Mouse (Mus musculus): ENCODE results near the gene Zfp770.
"Not testable (repeated sequence)": the region's sequence is repeated elsewhere in the genome, so short reads cannot be mapped to it uniquely, and the experiment has no call there.

Zfp770 gene

GRCm38 (mm10) chr2:114200932-114201559, at the start of gene Zfp770:
Gene Zfp770 (minus strand): TSS chr2:114201469.
- peak; percentile 69 to 74 for DNase-seq (ENCODE audit: low spot score in 2 of 2)

DNA sequence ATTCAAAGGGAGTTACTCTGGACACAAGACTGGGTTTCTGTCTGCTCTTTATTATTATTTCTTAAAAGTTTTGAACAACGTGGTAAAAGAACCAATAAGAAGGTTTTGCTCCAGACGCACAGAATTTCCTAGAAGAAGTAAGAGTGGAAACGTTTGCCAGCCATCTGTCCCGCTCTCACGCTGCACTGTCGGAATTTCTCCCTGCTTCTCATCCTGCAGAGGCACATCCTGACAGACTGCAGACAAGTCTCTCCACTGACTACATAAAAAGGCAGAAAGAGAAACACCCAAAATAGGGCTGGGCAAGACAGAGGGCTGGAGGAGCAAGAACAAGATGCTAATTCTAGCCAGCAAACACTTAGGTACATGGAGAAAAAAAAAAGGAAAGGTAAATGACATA, 48.2 kb upstream of the Zfp770 start:
- DNase-seq (ENCODE audit: low spot score in 2 of 2): no peak

DNA sequence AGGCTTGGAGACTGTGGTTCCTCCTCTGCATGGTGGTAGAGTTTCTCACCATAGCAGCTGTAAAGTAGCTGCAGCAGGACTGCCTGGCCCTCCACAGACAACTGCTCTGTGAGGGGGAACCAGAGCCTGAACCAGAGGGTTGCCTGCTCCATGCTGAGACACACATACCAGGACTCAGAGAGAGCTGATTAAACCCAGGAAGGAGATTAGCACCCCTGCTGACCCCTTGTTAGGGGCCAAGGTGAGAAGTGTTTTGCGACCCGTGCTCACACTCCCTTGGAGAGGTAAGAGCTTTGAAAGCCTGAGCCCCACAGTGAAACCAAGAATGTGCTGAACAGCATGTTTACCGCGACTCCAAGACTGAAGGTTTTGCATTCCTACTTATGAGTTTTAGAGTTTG, 36.4 kb upstream of the Zfp770 start:
- no peak for DNase-seq (ENCODE audit: low spot score in 2 of 2)

DNA sequence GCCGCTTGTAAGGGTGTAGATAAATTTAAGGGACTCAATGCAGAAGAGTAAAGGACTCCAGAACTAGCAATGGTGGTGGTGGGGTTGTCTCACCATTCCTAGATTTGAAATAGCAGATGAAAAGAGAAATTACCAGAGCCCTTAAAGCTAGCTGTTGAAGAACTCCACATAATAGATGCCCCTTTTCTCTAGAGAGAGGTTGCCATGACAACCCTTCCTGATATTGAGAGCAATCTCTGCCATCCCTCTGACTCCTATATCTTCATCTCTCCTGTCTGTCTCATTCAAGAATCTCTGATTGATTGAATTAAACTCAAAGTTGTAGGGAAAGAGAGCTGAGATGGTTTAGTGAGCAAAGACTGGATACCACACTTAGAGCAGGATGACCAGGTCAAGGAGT, 35.3 kb upstream of the Zfp770 start:
- DNase-seq (ENCODE audit: low spot score in 2 of 2): no peak

DNA sequence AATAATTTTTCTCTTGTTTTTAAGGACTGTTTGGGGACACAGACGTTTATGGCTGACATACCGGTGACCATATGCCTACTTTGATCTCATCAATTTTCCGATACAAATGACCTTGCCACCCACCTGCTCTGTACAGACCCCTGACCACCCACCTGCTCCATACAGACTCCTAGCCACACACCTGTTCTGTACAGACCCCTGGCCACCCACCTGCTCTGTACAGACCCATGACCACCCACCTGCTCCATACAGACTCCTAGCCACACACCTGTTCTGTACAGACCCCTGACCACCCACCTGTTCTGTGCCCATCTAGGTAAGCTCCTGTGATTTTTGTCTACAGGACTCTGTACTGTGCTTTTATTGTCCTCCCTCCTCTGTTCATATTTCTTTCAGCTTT, 34.3 kb upstream of the Zfp770 start:
- DNase-seq (ENCODE audit: low spot score in 2 of 2): no peak

DNA sequence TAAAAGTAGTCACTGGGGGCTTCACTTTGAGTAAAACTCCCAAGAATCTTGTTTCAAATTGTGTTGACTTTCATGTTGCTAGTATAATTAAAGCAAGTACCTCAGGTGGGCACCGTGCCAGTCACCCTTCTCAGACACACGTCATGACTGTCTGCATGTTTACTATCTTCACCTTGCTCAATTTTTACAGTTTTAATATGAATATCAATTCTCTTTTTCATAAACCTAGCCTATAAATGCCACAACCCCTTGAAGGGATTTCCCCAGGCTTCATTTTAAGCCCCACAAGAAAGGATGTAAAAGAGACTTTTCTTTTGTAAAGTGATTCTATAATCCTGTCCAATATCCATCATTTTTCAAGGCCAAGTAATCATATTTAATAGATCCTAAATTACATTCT, 30.0 kb upstream of the Zfp770 start:
- no peak for DNase-seq (ENCODE audit: low spot score in 2 of 2)

GRCm38 (mm10) chr2:114228672-114229071, 27.4 kb upstream of the Zfp770 start:
- DNase-seq (ENCODE audit: low spot score in 2 of 2): no peak

DNA sequence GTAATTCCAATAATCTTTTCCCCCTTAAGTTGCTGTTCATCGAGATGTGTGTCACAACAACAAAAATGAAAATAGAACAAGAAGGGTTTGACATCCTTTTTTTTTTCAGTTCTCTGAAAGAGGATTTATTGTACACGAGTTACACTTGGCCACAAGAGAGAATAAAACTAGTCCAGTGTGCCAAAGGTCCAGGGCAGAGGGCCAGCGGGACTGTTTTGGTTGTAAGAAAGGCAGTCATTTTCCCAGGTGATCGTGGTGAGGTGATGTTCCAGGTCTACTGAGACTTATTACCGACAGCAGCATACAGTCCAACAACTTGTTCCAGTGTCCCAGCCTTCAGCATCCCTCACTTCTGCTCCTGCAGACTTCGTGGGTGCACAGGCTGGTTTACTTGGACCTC, 3.8 kb upstream of the Zfp770 start:
- DNase-seq (ENCODE audit: low spot score in 2 of 2): peak in 1 of 2 experiments; percentile 9

DNA sequence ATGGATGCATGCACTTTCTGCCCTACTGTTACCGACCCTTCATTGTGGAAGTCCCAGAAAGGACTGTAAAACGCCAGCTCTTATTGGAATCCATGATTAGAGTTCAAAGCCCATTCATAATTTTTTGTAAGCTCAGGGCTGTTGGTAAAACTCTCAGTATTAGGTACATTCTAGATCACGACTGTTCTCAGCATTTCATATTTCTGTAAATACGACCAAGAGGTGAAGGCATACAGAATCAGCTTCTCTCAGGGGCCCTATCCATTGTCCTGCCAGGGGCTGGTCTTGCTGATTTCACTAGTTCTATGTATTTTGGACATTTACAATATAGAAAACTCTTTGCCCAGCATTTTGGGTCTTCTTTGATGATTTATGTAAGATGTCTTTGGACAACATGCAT, 305 bp upstream of the Zfp770 start:
- no peak for DNase-seq (ENCODE audit: low spot score in 2 of 2)

DNA sequence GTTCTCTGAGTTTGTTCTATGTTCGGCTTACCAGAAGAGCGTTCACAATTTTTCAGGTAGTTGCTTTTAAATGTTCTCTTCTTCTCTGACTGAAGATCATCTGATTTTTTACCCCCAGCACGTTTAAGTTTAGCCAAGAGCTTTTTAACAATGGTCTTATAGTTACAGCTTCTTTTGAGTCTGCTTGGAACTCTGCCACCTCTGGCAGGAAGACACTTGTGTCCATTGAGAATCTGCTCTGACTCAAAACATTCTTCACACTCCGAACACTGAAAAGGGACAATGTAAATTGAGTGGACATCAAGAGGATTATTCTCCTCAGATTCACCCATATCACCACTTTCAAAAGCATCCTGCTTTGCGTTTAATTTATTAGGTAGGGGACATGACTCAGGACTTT, 4.8 kb downstream of the Zfp770 start:
- DNase-seq (ENCODE audit: low spot score in 2 of 2): no peak

DNA sequence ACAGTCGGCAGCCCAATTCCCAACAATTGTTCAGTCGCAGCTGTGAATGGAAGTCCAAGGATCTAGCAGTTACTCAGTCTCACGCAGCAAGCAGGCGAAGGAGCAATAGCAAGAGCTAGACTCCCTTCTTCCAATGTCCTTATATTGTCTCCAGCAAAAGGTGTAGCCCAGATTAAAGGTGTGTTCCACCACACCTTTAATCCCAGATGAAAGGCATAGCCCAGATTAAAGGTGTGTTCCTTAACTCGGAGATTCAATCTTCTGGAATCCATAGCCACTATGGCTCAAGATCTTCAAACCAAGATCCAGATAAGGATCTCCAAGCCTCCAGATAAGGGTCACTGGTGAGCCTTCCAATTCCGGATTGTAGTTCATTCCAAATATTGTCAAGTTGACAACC, 14.3 kb downstream of the Zfp770 start, which contains the start of gene Aqr:
Gene Aqr, minus strand, starts transcription at position 101 of the 400 bp plus-strand sequence.
- DNase-seq (ENCODE audit: low spot score in 2 of 2): not testable (repeated sequence)

- DNase-seq (ENCODE audit: low spot score in 2 of 2): no peak
Observed at GRCm38 (mm10) chr2:114177802-114178733, 23.2 kb downstream of the Zfp770 start.

DNA sequence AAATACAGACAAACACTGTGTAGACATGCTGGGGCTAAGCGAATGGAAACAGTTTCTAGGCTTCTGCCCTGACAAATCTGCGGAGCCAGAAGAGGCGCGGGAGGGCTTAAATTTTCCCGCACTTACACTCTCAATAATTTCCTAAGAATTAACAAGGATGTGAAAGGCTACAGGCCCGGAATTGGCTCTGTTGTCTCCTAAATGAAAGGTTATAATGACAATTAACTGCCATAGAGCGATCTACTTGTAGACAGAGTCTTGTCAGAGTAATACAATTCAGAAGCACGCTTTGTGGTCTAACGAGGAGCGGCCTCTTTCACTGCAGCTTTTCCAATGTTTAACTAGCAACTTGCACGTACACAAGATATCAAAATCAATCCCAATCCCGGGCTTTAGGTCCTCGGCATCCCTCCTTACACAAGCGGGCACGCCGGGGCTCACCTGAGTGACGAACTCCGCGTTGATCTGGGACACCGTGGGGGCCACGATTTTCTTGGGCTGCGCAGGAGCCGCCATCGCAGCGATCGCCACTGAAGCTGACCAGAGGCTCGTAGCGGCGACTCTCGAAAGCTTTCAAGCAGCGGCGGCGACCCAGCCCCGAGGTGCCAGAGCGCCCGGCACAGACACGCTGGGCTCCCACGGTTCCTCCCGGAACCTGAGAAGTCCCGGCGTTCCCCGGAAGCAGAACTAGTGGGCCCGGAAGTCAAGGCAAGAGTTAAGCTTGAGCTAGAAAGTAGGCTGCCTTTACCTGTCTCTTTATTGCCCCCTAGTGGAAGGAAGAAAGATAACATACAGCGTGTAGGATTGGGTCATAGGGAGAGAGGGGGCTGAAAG, 26.4 kb downstream of the Zfp770 start:
- peak; percentile 64 to 79 for DNase-seq (ENCODE audit: low spot score in 2 of 2)

DNA sequence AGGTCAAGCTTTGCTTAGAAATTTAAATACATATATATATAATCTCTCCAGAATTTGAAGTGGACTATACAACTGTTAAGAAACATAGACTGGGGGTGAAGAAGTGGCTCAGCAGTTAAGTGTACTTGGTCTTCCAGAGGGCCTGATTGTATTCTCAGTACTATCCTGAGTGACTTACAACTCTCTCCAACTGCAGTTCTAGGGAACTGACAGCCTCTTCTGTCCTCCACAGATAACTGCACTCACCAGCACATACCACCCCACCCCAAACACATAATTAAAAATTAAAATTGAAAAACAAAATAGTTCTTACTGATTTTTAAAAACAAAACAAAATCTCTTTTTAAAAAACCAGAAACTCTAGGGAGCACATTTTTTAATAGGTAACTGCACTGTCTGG, 28.0 kb downstream of the Zfp770 start:
- no peak for DNase-seq (ENCODE audit: low spot score in 2 of 2)

- no peak for DNase-seq (ENCODE audit: low spot score in 2 of 2)
Observed at GRCm38 (mm10) chr2:114167837-114168236, 33.4 kb downstream of the Zfp770 start.

DNA sequence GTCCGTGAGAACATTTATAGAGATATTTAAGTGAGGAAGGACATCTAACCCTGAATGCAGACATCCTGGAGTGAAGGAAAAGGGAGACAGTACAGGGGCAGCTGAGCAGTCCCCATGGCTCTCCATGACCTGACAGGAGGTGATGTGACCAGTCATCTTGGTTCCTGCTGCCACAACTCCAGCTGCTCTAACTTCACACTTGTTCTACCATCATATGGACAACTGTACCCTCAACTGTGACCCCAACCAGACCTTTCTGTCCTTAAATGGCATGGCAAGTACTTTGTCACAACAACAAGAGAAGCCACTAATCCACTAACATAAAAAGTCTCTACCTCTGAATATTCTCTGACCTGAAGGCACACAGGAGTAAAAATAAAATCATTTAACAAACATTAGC, 39.3 kb downstream of the Zfp770 start:
- DNase-seq (ENCODE audit: low spot score in 2 of 2): no peak

DNA sequence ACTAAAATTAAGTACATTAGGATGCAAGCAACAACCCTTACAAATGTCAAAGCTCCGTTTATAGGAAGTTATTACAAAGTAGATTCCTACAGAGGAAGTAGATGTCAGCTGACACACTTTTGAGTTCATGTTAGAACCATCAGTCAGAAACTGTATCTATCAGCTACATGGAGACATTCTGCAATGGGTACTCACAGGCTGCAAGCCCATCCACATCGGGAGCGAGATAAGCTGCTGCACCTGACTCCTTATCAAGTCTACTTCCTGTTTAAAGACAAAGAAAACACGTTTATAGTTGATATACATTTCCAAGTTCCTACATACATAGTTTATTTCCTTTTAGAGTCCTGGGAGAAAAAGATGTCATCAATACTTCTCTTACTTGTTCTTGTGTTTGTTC, 43.9 kb downstream of the Zfp770 start:
- no peak for DNase-seq (ENCODE audit: low spot score in 2 of 2)

DNA sequence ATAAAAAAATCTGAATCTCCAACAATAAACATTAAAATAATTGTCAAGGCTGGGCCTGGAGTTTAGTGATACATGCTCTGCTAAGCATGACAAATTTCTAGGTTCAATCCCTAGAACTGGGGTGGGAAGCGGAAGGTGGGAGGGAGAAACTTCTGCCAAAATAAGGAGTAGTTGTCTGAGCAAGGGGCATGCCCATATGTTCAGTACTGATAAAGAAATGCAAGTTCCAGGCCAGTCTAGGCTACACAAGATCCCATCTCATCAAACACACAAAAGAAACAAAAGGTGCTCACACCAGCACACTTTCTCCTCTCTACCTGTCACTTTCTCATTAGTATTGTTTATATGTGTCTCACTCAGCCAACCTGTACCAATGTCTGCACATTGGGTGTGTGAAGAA, 44.6 kb downstream of the Zfp770 start:
- no peak for DNase-seq (ENCODE audit: low spot score in 2 of 2)

DNA sequence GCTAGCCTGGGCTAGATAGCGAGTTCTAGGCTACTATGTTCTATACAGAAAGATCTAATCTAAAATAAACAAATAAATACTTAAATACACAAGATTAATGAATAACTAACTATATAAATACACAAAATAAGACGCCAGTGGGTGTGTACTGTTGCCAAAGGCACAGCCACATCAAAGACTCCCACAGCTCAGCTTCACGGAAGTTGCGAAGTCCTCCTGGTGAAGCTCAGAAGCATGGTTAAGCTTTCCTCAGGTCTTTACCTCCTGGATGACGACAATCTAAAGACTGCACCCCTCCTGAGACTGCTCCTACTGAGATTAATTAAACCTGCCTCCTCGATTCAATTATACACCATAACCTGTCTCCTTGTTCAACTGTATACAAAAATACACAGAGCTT, 48.0 kb downstream of the Zfp770 start:
- DNase-seq (ENCODE audit: low spot score in 2 of 2): no peak

DNA sequence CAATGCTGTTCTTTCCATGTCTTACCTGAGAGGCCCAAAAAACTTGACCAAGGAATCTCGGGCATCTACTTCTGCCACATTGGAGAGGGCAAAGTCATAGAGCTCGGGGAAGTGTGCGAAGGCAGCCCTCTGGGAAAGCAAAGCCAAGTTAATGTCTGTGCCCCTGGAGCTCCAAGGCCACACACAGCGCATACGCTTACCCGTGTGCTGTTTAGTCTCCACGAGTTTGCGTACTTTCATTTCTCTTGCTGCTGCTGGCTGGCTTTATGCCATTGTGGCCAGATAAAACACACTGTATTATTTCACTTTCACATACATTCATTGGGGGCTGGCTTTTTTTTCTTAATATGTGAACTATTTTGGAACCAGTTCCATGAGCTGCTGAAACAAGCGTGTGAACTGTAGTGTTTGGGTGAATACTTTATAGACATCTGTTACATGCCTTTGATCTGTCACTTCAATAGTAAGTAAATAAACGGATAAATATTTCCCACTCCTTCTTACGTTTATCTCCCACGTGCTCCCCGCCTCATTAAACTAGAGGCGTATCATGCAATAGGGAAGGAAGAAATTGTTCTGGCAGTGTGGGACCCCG, 54.3 kb downstream of the Zfp770 start:
- no peak for DNase-seq (ENCODE audit: low spot score in 2 of 2)

GRCm38 (mm10) chr2:114145315-114145801, 55.9 kb downstream of the Zfp770 start:
- DNase-seq (ENCODE audit: low spot score in 2 of 2): no peak

GRCm38 (mm10) chr2:114144915-114145314, 56.4 kb downstream of the Zfp770 start:
- DNase-seq (ENCODE audit: low spot score in 2 of 2): no peak
